Mouse (Mus musculus) thymus, postnatal 10 days (tissue): Measurements from ENCODE around the gene Hivep3.
A peak's percentile ranks its signal among the peaks of the same experiment; 100 is the strongest.

ENCODE experiments used
- DNase-seq, 2 experiments: peaks; one replicate each; pipeline ENCODE4 v3.0.0; 2021; ENCODE audit warnings: low spot score in 2 of 2

The Hivep3 gene

DNA sequence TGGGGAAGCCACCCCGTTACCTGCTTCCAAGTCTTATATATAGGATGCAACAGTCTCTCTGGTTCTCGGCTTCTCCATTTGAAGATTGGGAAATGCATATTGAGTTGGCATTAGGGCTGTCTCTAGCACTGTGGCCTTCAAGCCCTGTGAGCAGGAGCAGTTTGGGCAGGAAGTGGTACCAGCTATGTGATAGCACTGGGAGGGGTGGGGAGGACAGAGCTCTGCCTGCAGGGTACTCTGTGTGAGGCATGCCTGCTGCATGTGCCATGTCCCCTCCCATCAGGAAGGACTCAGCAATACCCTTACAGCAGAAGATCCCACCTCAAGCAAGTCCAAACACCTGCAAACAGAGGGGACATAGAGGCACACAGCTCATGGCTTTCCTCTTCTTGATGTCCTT lies 142.0 kb downstream of the Hivep3 start:
- DNase-seq, result peak; percentile 33 to 34

DNA sequence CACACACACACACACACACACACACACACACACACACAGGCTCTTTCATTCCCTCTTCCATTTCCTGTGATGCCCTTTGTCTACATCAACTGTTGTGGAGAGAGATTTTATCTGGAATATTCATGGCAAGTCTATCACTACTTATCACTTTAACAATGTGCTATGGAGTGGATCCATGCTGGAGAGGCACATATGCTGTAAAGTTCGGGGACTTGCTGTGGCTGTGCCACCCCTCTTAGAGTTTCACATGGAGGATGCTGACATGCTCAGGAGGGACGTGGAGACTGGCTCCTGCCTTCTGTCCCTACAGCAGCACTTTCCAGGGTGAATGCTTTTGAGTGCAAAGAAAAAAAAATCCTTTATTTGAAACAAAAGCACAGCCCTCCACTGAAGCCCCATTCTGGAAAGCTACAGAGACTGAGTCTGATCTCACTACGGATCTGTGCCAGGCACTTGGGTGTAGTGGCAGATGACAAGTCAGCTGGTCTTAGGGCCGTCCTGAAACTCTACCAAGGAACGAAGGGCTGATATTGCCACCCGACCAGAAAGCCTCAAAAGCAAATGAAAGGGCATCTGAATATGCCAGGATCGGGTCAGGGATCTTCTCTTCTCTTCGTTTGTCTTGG lies 143.1 kb downstream of the Hivep3 start:
- no peak for DNase-seq

DNA sequence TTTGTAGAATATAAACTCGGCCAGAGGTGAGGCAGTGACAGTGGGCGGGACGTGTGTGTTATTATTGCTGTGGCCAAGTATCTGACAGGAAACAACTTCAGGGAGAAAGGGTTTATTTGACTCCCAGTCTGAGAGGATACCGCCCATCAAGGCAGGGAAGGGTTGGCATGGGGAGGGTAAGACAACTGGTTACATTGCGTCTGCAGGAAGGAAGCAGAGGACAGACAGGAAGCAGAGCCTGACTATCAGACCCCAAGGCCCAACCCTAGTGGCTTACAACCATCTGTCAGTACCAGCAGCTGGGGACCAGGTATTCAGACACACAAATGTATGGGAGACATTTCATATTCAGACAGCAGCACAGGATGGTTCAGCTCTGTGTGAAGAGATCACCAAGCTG lies 144.6 kb downstream of the Hivep3 start:
- no peak for DNase-seq

DNA sequence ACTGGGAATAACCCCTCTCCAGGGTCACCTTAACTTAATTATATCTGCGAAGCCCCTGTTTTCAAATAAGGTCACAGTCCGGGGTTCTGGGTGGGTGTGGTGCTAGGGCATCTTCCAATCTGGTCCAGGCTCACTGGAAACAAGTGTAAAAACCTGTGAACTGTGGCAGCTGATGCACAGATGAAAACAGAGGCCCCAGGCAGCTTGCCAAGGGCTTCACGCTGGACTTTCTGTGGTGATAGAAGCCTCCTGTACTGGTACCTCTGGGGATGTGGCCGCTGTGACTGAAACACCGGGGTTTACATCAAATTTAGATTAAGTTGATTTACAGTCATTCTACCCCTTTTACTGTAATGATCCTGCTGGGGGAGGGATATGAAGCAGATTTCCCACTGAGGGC lies 146.1 kb downstream of the Hivep3 start:
- no peak for DNase-seq

DNA sequence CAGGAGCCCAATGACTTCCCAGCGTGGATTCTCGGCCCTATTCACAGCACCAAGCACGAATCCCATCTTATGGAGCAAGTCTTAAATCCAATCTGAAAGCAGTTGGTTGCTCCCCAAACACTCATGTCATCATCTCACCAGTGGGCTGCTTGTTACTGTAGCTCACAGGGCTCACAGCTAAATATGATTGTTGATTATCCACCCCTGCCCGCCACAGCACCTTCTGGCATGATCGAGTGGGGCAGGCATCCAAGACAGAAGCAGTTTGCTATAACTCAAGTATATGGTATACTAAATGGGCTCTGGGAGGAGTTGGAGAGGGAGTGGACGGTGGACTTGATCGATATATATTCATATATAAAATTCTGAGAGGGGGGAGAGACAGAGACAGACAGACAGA lies 146.7 kb downstream of the Hivep3 start:
- no peak for DNase-seq

DNA sequence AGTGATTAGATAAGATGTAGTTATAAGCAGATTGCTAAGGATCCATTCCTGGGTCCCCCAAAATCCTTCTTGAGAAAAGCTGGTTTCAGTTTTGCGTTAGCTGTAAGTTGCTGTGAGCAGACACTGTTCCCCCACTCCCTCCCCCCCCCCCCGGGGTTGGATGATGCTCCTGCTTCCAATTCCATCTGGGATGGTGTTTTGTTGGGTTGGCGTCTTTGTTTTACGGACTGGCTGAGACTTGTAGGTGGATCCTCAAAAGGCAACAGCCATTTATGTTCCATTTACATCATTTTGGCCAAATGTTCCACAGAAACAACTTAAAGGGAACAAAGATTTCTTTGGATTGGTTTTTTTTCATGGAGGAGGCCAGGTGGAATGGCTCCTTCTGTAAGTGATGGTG lies 147.7 kb downstream of the Hivep3 start:
- no peak for DNase-seq

DNA sequence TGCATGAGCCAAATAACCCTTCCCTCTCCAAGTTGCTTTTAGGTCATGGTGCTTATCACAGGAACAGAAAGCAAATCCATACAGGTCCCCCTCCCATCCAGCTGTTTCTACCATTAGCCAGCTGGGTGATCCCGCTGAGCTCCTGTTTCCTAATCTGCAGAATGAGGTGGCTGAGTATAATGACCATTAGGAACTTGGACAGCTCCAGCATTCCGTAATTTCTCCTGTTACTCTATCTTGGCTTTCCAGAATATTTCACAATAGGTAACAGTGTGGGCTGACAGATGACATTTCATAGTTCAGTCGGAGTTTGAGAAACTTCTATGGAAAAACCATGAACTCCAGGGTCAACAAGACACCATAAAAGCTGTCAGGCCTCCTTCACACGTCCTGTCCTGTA lies 148.8 kb downstream of the Hivep3 start:
- DNase-seq, result no peak

DNA sequence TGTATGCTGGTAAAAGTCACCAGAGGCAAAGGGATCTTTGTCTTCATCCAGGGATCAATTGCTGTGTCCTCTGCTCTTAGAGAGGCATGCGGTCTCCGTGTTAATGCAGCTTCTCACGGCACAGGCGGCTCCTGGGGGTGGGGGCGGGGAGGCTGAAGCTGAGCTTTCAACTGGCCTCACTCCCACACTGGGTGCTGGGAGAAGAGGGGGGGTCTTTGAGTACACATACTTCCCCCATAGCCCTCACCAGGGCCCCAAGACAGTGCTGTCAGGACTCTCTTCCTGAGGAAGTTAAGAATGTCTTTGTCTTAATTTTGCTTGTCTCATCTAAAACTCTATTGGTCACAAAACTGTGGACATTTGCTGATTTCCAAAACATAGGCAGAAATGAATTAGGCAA lies 149.2 kb downstream of the Hivep3 start:
- no peak for DNase-seq

DNA sequence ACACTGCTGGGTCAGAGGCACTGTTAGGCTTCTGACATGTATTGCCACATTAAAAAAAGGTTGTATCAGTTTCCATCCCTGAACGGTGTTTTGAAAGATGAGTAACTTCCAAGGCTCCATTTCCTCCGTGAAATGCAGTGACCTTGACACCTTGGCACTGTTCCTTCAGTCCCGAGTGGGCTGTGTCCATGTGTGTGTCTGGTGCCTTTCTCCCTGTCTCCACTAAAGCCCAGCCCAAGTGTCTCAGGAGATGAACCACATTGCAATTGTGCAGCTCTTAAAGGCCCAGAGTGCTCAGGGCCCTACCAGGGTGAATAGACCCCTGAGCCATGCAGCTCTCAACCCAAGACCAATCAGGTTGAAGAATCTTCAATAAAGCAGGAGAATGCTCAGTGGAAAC lies 153.0 kb downstream of the Hivep3 start:
- DNase-seq, result no peak

DNA sequence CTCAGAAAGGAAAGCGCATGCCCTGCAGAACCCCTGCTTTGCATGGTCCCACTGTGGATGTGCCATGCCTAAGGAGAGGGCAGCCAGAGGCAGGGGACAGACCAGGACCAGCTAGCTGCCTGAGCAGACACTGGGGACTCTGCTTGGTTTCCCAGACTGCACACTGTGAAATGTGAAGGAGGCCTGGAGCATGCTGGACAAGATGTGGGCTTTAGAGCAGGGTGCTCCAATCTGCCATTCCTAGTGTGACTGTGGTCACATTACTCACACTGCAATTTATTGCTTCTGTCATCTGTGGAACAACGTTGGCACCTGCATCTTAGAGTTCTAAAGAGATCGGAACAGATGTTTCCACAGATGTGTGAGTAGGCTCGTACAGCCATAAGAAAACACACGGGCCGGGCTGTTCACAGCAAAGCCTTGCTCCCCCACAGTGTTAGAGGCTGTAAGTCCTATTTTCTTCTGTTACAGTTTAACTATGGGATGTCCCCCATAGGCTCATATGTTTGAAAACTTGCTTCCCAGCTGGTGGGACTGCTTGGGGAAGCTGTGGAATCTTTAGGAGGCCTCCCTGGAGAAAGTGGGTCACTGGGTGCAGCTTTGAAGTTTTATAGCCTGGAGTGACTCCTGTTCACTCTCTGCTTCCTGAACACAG lies 154.1 kb downstream of the Hivep3 start:
- DNase-seq, result no peak

DNA sequence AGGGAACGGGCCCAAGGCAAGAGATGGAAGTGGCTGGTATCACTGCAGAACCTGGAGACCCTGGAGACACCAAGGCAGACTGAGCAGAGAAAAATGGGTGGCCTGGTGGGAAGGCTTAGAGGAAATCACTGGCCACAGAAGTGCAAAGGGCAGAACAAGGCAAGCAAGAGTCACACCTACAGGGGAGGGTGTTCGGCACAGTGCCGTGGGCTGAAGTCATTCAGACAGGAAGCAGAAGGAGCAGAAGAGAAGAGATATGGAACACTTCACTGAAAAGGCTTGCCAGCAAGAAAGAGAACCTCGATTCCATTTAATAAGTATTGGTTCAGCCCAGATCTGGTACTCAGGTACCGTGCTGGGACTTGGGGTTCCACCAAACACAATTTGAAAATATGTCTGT lies 156.2 kb downstream of the Hivep3 start:
- DNase-seq, result no peak

DNA sequence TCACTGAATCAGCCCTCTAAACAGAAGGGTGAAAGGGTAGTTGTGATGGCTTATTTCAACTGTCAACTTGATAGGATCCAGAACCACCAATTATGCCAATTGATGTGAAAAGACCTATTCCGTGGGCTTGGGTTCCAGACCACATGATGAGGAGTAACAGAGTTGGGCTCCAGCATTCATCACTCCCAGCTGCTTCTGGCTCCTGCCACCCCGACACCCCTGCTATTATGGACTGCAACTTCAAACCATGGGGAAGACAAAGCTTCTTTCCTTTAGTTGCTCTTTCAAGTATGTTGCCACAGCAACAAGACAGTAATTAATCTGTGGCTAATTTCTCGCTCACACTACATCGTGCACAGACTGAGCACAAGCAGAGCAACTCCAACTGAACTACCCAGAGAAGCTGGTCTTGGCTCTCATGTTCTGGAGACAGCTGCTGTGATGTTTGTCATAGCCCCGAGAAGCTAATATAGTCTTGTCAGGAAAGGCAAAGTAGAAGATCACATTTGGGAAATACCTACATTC lies 159.7 kb downstream of the Hivep3 start:
- DNase-seq, result no peak

DNA sequence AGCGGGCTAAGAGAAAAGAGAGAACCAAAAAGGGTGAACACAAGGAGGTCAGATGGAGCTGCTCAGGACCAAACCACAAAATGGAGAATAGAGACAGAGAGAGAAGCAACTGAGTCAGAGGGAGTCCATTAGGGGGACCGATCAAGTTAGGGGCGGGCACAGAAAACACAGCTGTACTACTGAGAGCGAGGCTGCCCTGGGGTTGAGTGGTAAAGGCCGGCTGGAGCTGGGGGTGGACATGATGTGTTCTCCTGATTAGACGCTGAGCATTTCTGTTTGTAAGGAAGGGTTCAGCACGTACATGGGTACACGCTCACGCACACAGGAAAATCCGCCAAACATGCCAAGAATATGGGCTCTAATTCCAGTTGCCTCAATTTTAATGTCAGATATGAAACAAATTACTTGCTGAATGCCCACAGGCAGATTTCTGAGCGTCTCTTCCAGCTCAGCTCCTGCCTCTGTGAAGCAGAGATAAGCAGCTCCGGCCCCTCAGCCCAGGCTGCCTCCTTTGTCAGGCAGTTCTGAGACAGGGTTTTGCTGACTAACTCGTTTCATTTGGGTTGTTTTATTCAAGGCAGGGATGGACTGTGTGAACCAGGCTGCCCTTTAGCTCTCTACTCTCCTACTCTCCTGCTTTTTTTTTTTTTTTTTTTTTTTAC lies 161.3 kb downstream of the Hivep3 start:
- no peak for DNase-seq

DNA sequence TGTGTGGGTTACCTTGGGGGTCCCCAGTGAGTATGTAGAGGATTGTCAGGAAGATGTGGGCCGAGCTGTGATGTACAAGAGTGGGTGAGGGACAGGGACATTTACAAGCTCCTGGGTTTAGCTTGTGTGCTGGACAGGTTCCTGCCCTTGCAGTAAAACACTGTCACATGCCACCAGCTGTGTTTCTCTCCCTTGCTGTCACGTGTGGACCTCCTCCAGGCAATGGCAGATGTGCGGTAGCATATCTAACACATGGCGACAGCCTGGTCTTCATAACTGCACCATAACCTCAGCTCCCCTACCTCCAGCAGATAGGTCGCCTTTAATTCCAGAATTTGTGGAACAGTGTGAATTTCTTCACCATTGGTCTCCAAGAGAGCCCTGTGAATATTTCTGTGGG lies 161.9 kb downstream of the Hivep3 start:
- no peak for DNase-seq

DNA sequence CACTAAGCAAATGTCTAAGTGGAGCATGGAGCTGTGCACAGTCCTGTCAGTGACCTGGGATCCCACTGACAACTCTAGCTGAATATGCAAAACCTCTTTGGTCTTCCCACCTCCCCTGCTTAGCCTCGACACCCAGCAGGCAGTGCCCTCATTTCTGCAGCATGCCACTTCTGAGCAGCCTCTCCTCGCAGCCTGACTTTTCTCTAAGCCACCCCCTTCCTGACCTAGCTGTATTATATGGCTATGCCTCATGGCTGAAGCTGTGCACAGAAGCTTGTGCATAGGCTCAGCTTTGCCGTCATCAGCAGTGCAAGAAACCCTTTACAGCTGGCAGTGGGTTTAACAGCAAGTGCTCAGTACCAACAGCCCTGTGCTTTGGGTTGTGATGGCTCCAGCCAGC lies 163.0 kb downstream of the Hivep3 start:
- peak; percentile 43 to 50 for DNase-seq

DNA sequence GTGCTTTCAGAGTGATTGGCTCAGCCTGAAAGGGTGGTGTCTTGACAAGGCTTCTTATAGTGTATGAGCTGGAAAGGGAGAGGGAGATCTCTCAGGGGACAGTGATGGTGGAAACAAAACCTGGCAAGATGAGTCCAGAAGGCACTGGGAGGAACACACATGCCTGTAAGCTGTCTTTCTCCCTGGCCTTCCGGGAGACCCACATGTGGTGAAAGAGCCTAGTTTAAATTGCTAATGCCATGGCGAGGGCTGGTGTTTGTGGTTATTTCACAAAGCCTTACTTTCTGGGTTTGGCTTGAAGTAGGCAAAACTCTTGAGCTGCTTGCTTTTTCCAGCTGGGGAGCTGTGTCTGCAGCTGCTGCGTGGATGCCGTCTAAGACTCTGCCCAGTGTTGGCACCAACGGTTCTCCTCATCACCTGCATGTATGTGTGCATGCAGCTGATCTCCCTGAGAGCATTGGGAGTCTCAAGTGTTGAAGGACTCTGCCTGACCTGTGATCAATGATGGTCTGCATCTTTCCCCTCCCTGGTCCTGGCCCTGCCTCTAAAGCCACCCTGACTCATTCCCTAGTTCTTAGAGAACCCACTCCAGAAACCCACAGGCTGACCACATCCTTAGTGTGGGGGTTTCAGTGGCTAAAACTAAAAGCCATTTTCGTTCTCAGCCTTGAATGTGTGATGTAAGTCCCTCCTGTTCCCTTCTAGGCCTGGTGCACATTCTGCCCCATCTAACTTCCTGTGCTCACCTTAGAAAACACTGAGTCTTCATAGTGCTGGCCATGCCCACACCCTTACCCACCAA lies 163.7 kb downstream of the Hivep3 start:
- DNase-seq, result peak; percentile 57 to 60

DNA sequence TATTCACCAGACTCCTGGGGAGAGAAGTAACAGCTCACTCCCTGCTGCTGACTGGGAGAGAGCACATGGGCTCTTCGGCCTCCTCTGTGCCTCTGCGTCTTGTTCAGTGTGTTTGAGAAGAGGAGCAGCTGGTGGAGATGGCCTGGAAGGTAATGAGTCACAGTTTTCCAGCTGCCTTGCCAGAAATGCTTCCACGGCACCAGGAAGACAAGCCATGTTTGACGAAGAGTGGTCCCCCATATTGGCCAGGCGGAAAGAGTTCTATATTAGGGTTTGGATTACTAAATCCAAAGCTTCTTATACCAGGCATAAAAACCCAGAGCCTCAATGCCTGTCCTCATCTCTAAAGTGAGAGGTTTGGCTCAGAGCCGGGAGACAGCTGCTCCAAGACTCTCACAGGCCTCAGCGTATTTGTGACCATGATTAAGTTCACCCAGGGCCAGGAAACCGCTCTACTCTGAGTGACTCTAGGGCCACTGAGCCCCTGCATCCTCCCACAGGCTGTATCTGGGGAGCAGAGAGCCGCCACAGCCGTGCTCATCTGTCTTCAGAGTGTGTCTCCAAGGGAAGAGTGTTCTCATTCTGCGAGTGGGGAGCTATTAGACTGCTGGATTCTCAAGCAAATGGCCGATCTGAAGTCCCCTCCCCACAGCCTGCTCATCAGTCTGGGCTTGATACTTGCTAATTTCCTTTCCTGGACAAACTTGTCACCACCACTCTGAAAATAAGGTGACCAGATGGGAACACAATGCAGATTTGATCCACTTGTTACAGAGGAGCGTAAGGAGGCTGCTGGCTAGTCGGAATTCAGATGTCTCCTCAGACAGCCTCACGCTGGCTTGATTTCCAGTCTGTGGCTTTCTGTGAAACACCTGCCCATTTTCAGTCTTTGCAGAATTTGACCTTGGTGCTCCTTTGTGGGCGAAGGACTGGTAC lies 168.2 kb downstream of the Hivep3 start:
- DNase-seq, result no peak

DNA sequence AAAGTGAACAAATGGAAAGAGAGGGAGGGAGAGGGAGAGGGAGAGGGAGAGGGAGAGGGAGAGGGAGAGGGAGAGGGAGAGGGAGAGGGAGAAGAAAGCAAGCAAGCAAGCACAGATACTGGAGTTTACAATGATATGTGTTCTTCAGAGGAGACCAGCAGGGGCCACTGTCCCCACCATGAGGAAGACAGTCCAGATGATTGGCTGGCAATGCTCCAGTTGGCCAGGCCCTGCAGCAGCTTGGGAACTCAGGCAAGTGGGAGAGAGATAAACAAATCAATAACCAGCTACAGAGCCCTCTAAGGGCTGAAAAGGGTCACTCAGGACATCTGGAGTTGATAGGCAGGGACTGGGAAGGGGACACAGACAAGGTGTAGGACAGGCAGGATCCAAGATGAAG lies 169.7 kb downstream of the Hivep3 start:
- DNase-seq, result no peak

DNA sequence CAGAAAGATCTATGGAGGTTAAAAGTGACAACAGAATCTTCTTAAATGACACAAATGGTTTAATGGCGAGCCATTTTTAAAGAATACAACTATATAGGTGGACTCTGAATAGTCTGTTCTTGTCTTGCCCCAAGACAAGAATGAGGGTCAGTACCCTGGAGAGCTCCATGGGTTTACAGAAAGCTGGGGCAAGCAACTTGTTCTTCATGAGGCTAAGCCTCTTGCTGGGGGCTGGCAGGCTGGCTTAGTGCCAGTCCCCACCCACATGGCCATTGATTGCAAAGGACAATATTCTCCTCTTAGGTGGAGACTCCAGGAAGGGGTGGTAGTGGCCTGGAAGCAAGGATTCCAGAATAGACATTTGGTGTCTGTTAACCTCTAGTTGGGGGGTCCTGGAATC lies 170.2 kb downstream of the Hivep3 start:
- DNase-seq, result peak in 1 of 2 experiments; percentile 33

DNA sequence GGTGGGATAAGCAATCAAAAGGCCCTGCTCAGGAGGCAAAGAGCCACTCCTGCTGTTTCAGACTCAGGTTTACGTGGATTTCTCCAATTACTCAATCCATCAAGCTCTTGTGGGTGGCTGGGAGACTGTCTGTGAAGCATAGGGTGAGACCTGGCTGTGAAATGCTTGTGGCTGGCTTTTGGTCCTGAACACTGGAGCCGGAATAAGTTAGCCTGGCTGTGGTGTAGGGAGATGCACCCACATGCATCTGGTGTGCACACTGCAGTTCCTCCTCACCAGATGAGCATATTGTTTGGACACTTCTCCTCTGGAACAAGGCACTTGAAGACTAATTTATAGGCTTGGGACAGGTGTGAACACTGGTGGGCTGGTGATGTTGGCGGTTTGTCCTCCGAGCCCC lies 170.7 kb downstream of the Hivep3 start:
- DNase-seq, result no peak

DNA sequence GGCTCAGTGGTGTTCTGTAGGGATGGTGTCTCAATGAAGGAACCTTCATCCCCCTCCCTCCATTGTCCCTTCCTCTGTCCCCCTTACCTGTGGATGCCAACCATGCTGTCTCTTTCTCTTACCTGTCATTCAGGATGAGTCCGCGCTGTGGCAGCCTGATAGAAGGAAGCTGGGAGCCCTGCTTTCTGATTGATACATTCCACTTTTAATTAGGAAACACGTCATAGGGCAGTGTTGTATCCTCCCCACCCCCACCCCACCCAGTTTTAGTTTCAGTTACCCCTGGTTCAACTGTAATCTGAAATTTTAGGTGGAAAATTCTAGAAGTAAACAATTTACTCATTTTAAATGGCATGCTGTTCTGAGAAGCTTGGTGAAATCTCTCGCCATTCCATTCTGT lies 173.5 kb downstream of the Hivep3 start:
- DNase-seq, result no peak
